In the genomic region with DNA sequence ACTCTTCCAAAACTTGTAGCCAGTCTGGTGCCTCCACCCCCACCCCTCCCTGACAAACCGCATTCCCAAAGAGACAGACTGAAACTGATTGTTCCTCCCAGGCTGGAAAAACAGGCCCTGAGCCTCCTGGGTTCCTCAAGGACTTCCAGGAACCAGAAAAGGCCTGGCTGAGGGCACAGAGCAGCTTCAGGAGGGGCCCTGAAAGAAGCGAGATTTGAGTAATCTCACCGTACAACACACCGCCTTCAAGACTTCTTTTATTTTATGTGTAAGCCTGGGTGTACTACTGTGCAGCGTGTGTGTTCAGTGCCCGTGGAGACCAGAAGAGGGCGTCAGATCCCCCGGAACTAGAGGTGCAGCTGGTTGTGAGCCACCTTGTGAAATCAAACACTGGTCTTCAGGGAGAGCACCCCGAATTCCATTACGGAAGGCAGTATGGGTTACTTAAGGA, we compare ENCODE assay signal across 8 mouse cellular contexts.
A peak's percentile ranks its signal among the peaks of the same experiment; 100 is the strongest.
DNase-seq lines count a peak whose midpoint lies in the region; ATAC-seq lines count a peak whose summit lies in the region.

No protein-coding gene starts in this region.

- H3K36me3 ChIP-seq in kidney, embryonic 14.5 days (ENCODE audit: control insufficient read depth, insufficient read depth, low read length), result no peaks in the 10 kb centered on the region
- H3K36me3 ChIP-seq in midbrain, embryonic 14.5 days (ENCODE audit: control insufficient read depth, insufficient read depth, low read length), result no peaks in the 10 kb centered on the region

- H3K4me2 ChIP-seq in kidney, embryonic 14.5 days (replicated peaks; ENCODE audit: low read depth, low read length), result no peak overlapping the region
- no peak overlapping the region for H3K4me2 ChIP-seq in midbrain, embryonic 14.5 days (ENCODE audit: low read length)

- H3K27me3 ChIP-seq in kidney, embryonic 14.5 days (ENCODE audit: control insufficient read depth, insufficient read depth, low read length), result no peaks in the 10 kb centered on the region
- H3K27me3 ChIP-seq in midbrain, embryonic 14.5 days (ENCODE audit: control insufficient read depth, insufficient read depth, low read length), result no peaks in the 10 kb centered on the region

- WGBS in kidney, embryonic 14.5 days, result 81% methylated on average over 10 of the region's 10 CpGs
- WGBS in midbrain, embryonic 14.5 days, result 79% methylated on average over 10 of the region's 10 CpGs

- peaks cover 29% of the 10 kb centered on the region for H3K4me1 ChIP-seq in kidney, embryonic 14.5 days (ENCODE audit: control insufficient read depth, insufficient read depth, low read length)
- H3K4me1 ChIP-seq in midbrain, embryonic 14.5 days (ENCODE audit: control insufficient read depth, insufficient read depth, low read length), result peaks cover 18% of the 10 kb centered on the region

- H3K4me3 ChIP-seq in kidney, embryonic 14.5 days (ENCODE audit: low read length), result no peak overlapping the region
- no peak overlapping the region for H3K4me3 ChIP-seq in midbrain, embryonic 14.5 days (replicated peaks; ENCODE audit: low read depth, low read length)

- no peak for ATAC-seq in kidney, embryonic 14.5 days (ENCODE audit: low FRiP score, low TSS enrichment)
- ATAC-seq in midbrain, embryonic 14.5 days (ENCODE audit: low FRiP score, low TSS enrichment), result no peak

- DNase-seq in kidney, adult 18-20 months, result no peak
- peak; percentile 40 for DNase-seq in embryo, embryonic 11 days
- DNase-seq in kidney, postnatal 4 days, result peak; percentile 55 to 64
- peak; percentile 44 for DNase-seq in midbrain, embryonic 14.5 days
- no peak for DNase-seq in left cerebral cortex, adult 11 months (ENCODE audit: low spot score)
- no peak for DNase-seq in adipocyte (ENCODE audit: low spot score)
- DNase-seq in spleen, postnatal 36 days (ENCODE audit: low spot score in 2 of 2), result no peak

- peak overlapping the region; percentile 91; the same call in 1 of the 2 replicates for H3K27ac ChIP-seq in kidney, embryonic 14.5 days (ENCODE audit: low read depth, low read length)
- H3K27ac ChIP-seq in midbrain, embryonic 14.5 days (replicated peaks; ENCODE audit: low read depth, low read length), result peak overlapping the region; percentile 80; the same call in 1 of the 2 replicates

- no peak overlapping the region for H3K9ac ChIP-seq in kidney, embryonic 14.5 days (ENCODE audit: low read depth, low read length)
- no peak overlapping the region for H3K9ac ChIP-seq in midbrain, embryonic 14.5 days (replicated peaks; ENCODE audit: low read length)

- no peaks in the 10 kb centered on the region for H3K9me3 ChIP-seq in kidney, embryonic 14.5 days (ENCODE audit: control insufficient read depth, low read length)
- H3K9me3 ChIP-seq in midbrain, embryonic 14.5 days (ENCODE audit: control insufficient read depth, low read length), result no peaks in the 10 kb centered on the region

Comparison
In these comparisons a context has a peak if more than half of its experiments do, and no peak if none do; other contexts are left out.
1. DNase-seq: peak in embryo, embryonic 11 days (single experiment), kidney, postnatal 4 days (2 of 2) and midbrain, embryonic 14.5 days (single experiment); none in kidney, adult 18-20 months (single experiment), left cerebral cortex, adult 11 months (single experiment), adipocyte (single experiment) and spleen, postnatal 36 days (0 of 2).